Comparison of ENCODE assay signal across 17 mouse cellular contexts in the genomic region with DNA sequence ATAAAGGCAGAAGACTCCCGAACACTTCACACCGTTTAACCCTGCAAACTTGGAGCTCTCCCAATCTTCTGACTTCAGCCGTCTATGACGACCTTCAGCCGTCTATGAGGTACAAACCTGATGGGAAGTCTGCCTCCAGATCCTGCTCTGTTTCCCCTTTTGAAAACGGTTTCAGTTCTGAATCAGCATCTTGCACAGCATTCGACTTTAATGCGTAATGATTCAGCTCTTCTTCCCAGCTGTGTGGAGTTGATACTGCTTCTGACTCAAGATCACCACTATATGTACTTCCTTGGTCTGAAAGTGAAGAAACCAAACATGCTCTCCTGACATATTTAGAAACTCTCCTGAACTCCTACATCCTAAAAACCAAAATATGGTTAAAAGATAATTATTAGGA.
"Had no signal": no experiment of that assay in that cellular context is flagged by ENCODE, and none has a peak within 500 bp of the region (broad histone marks: within the 10 kb centered on the region; RNA-seq: fewer than 3 reads in every experiment).

No protein-coding gene starts in this region.

- H3K27ac ChIP-seq: kidney, postnatal 0 days; limb, embryonic 13.5 days; liver, embryonic 13.5 days; midbrain, embryonic 10.5 days; neural tube, embryonic 15.5 days had no signal

- H3K4me1 ChIP-seq: limb, embryonic 13.5 days; liver, embryonic 13.5 days; midbrain, embryonic 10.5 days; neural tube, embryonic 15.5 days had no signal

- DNase-seq: kidney, adult 8-10 months; kidney, postnatal 36 days; layer of hippocampus, adult 9-11 months; layer of hippocampus, postnatal 36 days; liver, embryonic 13.5 days; lung, adult 18-20 months; lung, postnatal 4 days; midbrain, embryonic 14.5 days; thymus, adult 18-20 months; thymus, postnatal 14 days had no signal

- H3K4me3 ChIP-seq: limb, embryonic 13.5 days; liver, embryonic 13.5 days; midbrain, embryonic 10.5 days; myocyte; neural tube, embryonic 15.5 days had no signal

- H3K4me2 ChIP-seq: limb, embryonic 13.5 days; liver, embryonic 13.5 days; neural tube, embryonic 15.5 days had no signal

- ATAC-seq: intestine, embryonic 16.5 days; lung, postnatal 0 days had no signal

- H3K9me3 ChIP-seq: limb, embryonic 13.5 days; liver, embryonic 13.5 days; midbrain, embryonic 10.5 days; neural tube, embryonic 15.5 days had no signal

- H3K27me3 ChIP-seq: limb, embryonic 13.5 days; liver, embryonic 13.5 days; neural tube, embryonic 15.5 days had no signal

- H3K9ac ChIP-seq: limb, embryonic 13.5 days; liver, embryonic 13.5 days; neural tube, embryonic 15.5 days had no signal
